Mouse (Mus musculus): Measurements from ENCODE around the gene Mfsd4b1.

The Mfsd4b1 gene

GRCm38 (mm10) chr10:39959761-39960440 lies 65.2 kb downstream of the Mfsd4b1 start, which contains the start of gene Mfsd4b3:
Gene Mfsd4b3, minus strand, starts transcription at chr10:39960153.
- DNase-seq (ENCODE audit: low spot score): peak; percentile 98

GRCm38 (mm10) chr10:39958266-39958665 lies 66.8 kb downstream of the Mfsd4b1 start:
- peak; percentile 53 for DNase-seq (ENCODE audit: low spot score)

- peak; percentile 15 for DNase-seq (ENCODE audit: low spot score)
These were observed 68.7 kb downstream of the Mfsd4b1 start for GRCm38 (mm10) chr10:39956340-39956878.

- no peak for DNase-seq (ENCODE audit: low spot score)
These were observed 69.9 kb downstream of the Mfsd4b1 start for GRCm38 (mm10) chr10:39955163-39955562.
